Mouse (Mus musculus): Measurements from ENCODE around the gene Mgp.
A peak's percentile ranks its signal among the peaks of the same experiment; 100 is the strongest.

DNA sequence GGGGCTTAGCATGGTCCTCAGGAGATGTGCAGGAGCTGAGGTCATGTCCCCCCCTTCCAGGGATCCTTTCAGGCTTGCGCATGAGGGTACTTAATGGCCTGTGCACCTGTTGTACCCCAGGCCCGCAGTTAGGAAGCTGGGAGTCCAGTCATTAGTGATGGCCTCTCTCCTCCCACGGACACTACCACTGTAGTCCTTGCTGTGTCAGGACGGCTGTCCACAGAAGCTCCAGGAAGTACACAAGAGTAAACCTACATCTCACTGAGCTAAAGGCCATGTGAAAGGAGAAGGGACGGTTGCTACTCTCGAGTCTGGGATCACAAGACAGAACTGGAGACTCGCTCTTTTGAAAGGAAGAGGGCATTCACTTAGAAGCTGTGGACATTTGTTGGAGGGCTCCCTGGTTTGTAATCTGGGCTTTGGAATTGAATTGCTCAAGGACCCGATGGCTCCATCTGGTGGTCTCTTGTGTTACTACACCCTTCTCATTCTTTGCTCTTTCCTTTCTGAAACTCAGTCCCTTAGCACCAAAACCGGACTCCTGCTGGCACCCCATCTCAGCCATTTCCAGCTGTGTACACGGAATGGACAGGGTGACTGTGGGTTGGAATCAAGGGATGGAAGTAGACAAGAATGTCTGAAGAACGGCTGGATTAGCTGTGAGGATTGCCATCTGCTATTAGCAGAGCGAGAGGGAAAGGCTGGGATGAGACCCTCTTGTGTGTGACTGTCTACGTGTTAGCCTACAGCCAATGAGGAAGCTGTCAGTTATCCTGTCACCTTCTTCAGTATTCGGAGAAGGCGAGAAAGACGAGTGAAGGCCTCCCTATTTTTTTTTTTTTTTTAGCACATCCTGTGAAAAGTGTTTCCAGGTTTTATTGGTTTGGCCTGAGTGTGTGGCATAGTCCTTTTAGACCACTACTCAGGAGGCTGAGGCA, 45.0 kb upstream of the Mgp start:
- TF ChIP-seq CTCF (IDR thresholded peaks at IDR 0.05; ENCODE audit: insufficient read depth, low read length) (0 out of 2 replicates have a peak, but pooled peaks have one; percentile 17), POLR2A (IDR thresholded peaks at IDR 0.05; ENCODE audit: borderline replicate concordance, extremely low read depth, low read depth, low read length) (no peak)
